Mouse (Mus musculus) limb, embryonic 13.5 days (tissue): ENCODE data around the gene Farsa. TPM values are rescaled to one million over a fixed set of nuclear protein-coding genes. Genes with fewer than 3 reads are reported as not detected.

Source experiments
- ATAC-seq: fragments of 200-750 bp; cut with Nextera tagmentation; 2 replicates; pipeline ENCODE4 v1.8.0; 2017; ENCODE audit warnings: low read depth, moderate number of reproducible peaks, moderate TSS enrichment; ENCODE audit not compliant: low FRiP score
- H3K27ac ChIP-seq: fragments of 300-500 bp; sonication (generic); 2 replicates; pipeline ENCODE4 v1.5.1; 2015; ENCODE audit warnings: inconsistent platforms, mild to moderate bottlenecking, moderate library complexity
- H3K27me3 ChIP-seq: fragments of 300-500 bp; sonication (generic); 2 replicates; pipeline ENCODE4 v1.6.1; 2015; ENCODE audit warnings: mild to moderate bottlenecking, inconsistent platforms
- H3K36me3 ChIP-seq: fragments of 300-500 bp; sonication (generic); 2 replicates; pipeline ENCODE4 v1.6.1; 2015; ENCODE audit warnings: inconsistent platforms, mild to moderate bottlenecking, moderate library complexity
- H3K4me1 ChIP-seq: fragments of 300-500 bp; sonication (generic); 2 replicates; pipeline ENCODE4 v1.6.1; 2015; ENCODE audit warnings: inconsistent platforms
- H3K4me2 ChIP-seq: fragments of 300-500 bp; sonication (generic); replicated peaks from 2 replicates; pipeline ENCODE4 v1.6.1; 2015; ENCODE audit warnings: inconsistent platforms, mild to moderate bottlenecking, moderate library complexity
- H3K4me3 ChIP-seq: fragments of 300-500 bp; sonication (generic); 2 replicates; pipeline ENCODE4 v1.5.1; 2015; ENCODE audit warnings: moderate library complexity, mild to moderate bottlenecking, inconsistent platforms
- H3K9ac ChIP-seq: fragments of 300-500 bp; sonication (generic); 2 replicates; pipeline ENCODE4 v1.6.1; 2015; ENCODE audit warnings: mild to moderate bottlenecking, inconsistent platforms
- H3K9me3 ChIP-seq: fragments of 300-500 bp; sonication (generic); 2 replicates; pipeline ENCODE4 v1.6.1; 2016; ENCODE audit warnings: inconsistent platforms
- WGBS: fragments of 180-500 bp; shearing (Covaris S2); methylation state at CpG from one replicate; pipeline ENCODE4 v1.1.7; 2015; 5-methylcytosine and 5-hydroxymethylcytosine counted together
- polyA plus RNA-seq: library from polyadenylated mRNA; unstranded; fragments of >200 nt; fragmentation: Nextera tagmentation; extraction: Ambion mirVana; gene quantifications from 2 replicates; pipeline ENCODE4 v1.2.1, GENCODE M21; 2015

The Farsa gene
- polyA plus RNA-seq, 1 experiment from 2014 or later, result 109 TPM

GRCm38 (mm10) chr8:84909162-84909767 lies 52.5 kb downstream of the Farsa start:
- Histone ChIP-seq H3K4me3 (peak overlapping the region; percentile 57), H3K9ac (peak overlapping the region; percentile 67), H3K9me3 (0 out of 2 replicates have a peak, but pooled peaks cover 4% of the 10 kb centered on the region), H3K27ac (no peak overlapping the region), H3K36me3 (peaks cover 8% of the 10 kb centered on the region), H3K4me1 (peaks cover 22% of the 10 kb centered on the region), H3K4me2 (peak overlapping the region; percentile 81), H3K27me3 (peaks cover 54% of the 10 kb centered on the region)
- 42% methylated on average over 20 of the region's 20 CpGs for WGBS
- ATAC-seq, result no peak

GRCm38 (mm10) chr8:84909949-84910348 lies 53.2 kb downstream of the Farsa start:
- Histone ChIP-seq H3K4me2 (peak overlapping the region; percentile 81; the same call in 1 of the 2 replicates), H3K9me3 (0 out of 2 replicates have a peak, but pooled peaks cover 5% of the 10 kb centered on the region), H3K4me3 (no peak overlapping the region), H3K9ac (no peak overlapping the region), H3K27ac (no peak overlapping the region), H3K27me3 (peaks cover 61% of the 10 kb centered on the region), H3K36me3 (peaks cover 8% of the 10 kb centered on the region), H3K4me1 (peaks cover 22% of the 10 kb centered on the region)
- 54% methylated on average over 5 of the region's 5 CpGs for WGBS
- no peak for ATAC-seq

GRCm38 (mm10) chr8:84910551-84910950 lies 53.8 kb downstream of the Farsa start:
- Histone ChIP-seq H3K9me3 (peaks cover 11% of the 10 kb centered on the region; the same call in 1 of the 2 replicates), H3K27me3 (peaks cover 67% of the 10 kb centered on the region), H3K4me1 (peaks cover 22% of the 10 kb centered on the region), H3K9ac (no peak overlapping the region), H3K27ac (no peak overlapping the region), H3K36me3 (peaks cover 8% of the 10 kb centered on the region), H3K4me2 (no peak overlapping the region), H3K4me3 (no peak overlapping the region)
- WGBS, result 85% methylated on average over 6 of the region's 6 CpGs
- no peak for ATAC-seq

GRCm38 (mm10) chr8:84911854-84912253 lies 55.1 kb downstream of the Farsa start:
- Histone ChIP-seq H3K27ac (no peak overlapping the region), H3K4me2 (no peak overlapping the region), H3K9me3 (peaks cover 11% of the 10 kb centered on the region; the same call in 1 of the 2 replicates), H3K4me1 (peaks cover 22% of the 10 kb centered on the region), H3K4me3 (no peak overlapping the region), H3K27me3 (peaks cover 79% of the 10 kb centered on the region), H3K36me3 (peaks cover 8% of the 10 kb centered on the region), H3K9ac (no peak overlapping the region)
- WGBS, result 87% methylated on average over 9 of the region's 9 CpGs
- ATAC-seq, result no peak

GRCm38 (mm10) chr8:84912391-84912790 lies 55.6 kb downstream of the Farsa start:
- Histone ChIP-seq H3K4me3 (peak overlapping the region; percentile 50), H3K9ac (peak overlapping the region; percentile 64), H3K9me3 (peaks cover 11% of the 10 kb centered on the region; the same call in 1 of the 2 replicates), H3K4me2 (peak overlapping the region; percentile 94), H3K36me3 (peaks cover 8% of the 10 kb centered on the region), H3K4me1 (peaks cover 22% of the 10 kb centered on the region), H3K27ac (no peak overlapping the region), H3K27me3 (peaks cover 85% of the 10 kb centered on the region)
- no peak for ATAC-seq
- WGBS, result 20% methylated on average over 27 of the region's 27 CpGs

GRCm38 (mm10) chr8:84912895-84913501 lies 56.2 kb downstream of the Farsa start:
- H3K4me2 ChIP-seq, result peak overlapping the region; percentile 94
- H3K4me1 ChIP-seq, result peaks cover 22% of the 10 kb centered on the region
- H3K27ac ChIP-seq, result no peak overlapping the region
- peaks cover 91% of the 10 kb centered on the region for H3K27me3 ChIP-seq
- H3K4me3 ChIP-seq, result peak overlapping the region; percentile 50
- peaks cover 8% of the 10 kb centered on the region for H3K36me3 ChIP-seq
- ATAC-seq, result peak; percentile 56
- peaks cover 11% of the 10 kb centered on the region; the same call in 1 of the 2 replicates for H3K9me3 ChIP-seq
- WGBS, result under 1% methylated on average over 55 of the region's 55 CpGs
- peak overlapping the region; percentile 64 for H3K9ac ChIP-seq

GRCm38 (mm10) chr8:84913502-84913900 lies 56.7 kb downstream of the Farsa start:
- Histone ChIP-seq H3K36me3 (peaks cover 8% of the 10 kb centered on the region), H3K4me3 (peak overlapping the region; percentile 50), H3K27ac (no peak overlapping the region), H3K9ac (peak overlapping the region; percentile 64), H3K4me1 (peaks cover 22% of the 10 kb centered on the region), H3K4me2 (peak overlapping the region; percentile 94), H3K27me3 (peaks cover 96% of the 10 kb centered on the region), H3K9me3 (peaks cover 11% of the 10 kb centered on the region; the same call in 1 of the 2 replicates)
- ATAC-seq, result no peak
- 7% methylated on average over 9 of the region's 9 CpGs for WGBS

- Histone ChIP-seq H3K27ac (no peak overlapping the region), H3K27me3 (peaks cover 98% of the 10 kb centered on the region), H3K9ac (no peak overlapping the region), H3K4me2 (peak overlapping the region; percentile 94; the same call in 1 of the 2 replicates), H3K4me3 (peak overlapping the region; percentile 50), H3K9me3 (peaks cover 11% of the 10 kb centered on the region; the same call in 1 of the 2 replicates), H3K36me3 (peaks cover 8% of the 10 kb centered on the region), H3K4me1 (peaks cover 20% of the 10 kb centered on the region)
- no peak for ATAC-seq
- WGBS, result 39% methylated on average over 4 of the region's 4 CpGs
These were observed 57.2 kb downstream of the Farsa start for GRCm38 (mm10) chr8:84913960-84914359.

- Histone ChIP-seq H3K27me3 (peaks cover 95% of the 10 kb centered on the region), H3K4me1 (peaks cover 10% of the 10 kb centered on the region), H3K9me3 (peaks cover 11% of the 10 kb centered on the region; the same call in 1 of the 2 replicates), H3K4me2 (no peak overlapping the region), H3K4me3 (no peak overlapping the region), H3K9ac (no peak overlapping the region), H3K36me3 (peaks cover 7% of the 10 kb centered on the region), H3K27ac (no peak overlapping the region)
- 85% methylated on average over 8 of the region's 8 CpGs for WGBS
- ATAC-seq, result no peak
These were observed 58.5 kb downstream of the Farsa start for GRCm38 (mm10) chr8:84915269-84915668.

- no peak for ATAC-seq
- Histone ChIP-seq H3K36me3 (no peaks in the 10 kb centered on the region), H3K4me1 (peaks cover 4% of the 10 kb centered on the region; the same call in 1 of the 2 replicates), H3K27ac (no peak overlapping the region), H3K27me3 (peaks cover 76% of the 10 kb centered on the region), H3K4me2 (no peak overlapping the region; the same call in 1 of the 2 replicates), H3K9ac (no peak overlapping the region), H3K9me3 (peaks cover 11% of the 10 kb centered on the region; the same call in 1 of the 2 replicates), H3K4me3 (no peak overlapping the region)
- WGBS, result 25% methylated on average over 20 of the region's 20 CpGs
These were observed 61.0 kb downstream of the Farsa start for GRCm38 (mm10) chr8:84917781-84918180.

- Histone ChIP-seq H3K4me1 (no peaks in the 10 kb centered on the region), H3K9me3 (peaks cover 11% of the 10 kb centered on the region; the same call in 1 of the 2 replicates), H3K4me2 (no peak overlapping the region), H3K4me3 (no peak overlapping the region), H3K36me3 (no peaks in the 10 kb centered on the region), H3K9ac (no peak overlapping the region), H3K27me3 (peaks cover 72% of the 10 kb centered on the region), H3K27ac (no peak overlapping the region)
- 90% methylated on average over 15 of the region's 15 CpGs for WGBS
- ATAC-seq, result no peak
These were observed 61.9 kb downstream of the Farsa start for GRCm38 (mm10) chr8:84918646-84919045.
